Mouse (Mus musculus) heart, postnatal 0 days (tissue): ENCODE results near the gene Gm17268.

Experiments
- CTCF ChIP-seq: IDR thresholded peaks from 2 replicates; pipeline ENCODE4 v1.5.1; 2016; ENCODE audit warnings: antibody characterized with exemption, control low read depth, low read depth
- EP300 ChIP-seq: IDR thresholded peaks from 2 replicates; pipeline ENCODE4 v1.6.1; 2016; ENCODE audit warnings: antibody characterized with exemption, low read depth

DNA sequence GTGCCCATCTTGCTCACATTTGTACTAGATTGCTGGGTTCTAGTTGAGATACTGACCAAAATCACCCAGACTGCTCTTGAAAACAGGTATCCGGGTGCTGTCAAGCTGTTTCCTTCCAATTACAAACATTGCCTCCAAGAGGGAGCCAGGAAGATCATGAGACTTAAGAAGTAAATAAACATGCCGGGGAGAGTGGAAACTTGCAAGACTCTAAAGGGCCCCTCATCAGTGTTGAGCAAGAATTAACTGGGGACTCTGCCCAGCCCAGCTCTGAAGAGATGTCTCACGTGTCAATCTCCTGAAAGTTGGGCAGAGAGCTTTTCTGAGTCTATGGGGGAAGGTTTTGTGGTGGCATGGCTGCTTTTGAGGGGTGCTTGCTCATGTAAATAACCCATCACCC is 38.7 kb upstream of the Gm17268 start:
- TF ChIP-seq CTCF (no peak), EP300 (no peak)
